Mouse (Mus musculus) retina, postnatal 1 day (tissue): ENCODE measurements around the gene Adora2b.
"Not testable (repeated sequence)": the region's sequence is repeated elsewhere in the genome, so short reads cannot be mapped to it uniquely, and the experiment has no call there.

ENCODE experiments used
- DNase-seq: peaks from one replicate; pipeline ENCODE4 v3.0.0-alpha.2; 2012

Gene Adora2b

GRCm38 (mm10) chr11:62265642-62266041 lies 16.9 kb downstream of the Adora2b start:
- no peak for DNase-seq

DNA sequence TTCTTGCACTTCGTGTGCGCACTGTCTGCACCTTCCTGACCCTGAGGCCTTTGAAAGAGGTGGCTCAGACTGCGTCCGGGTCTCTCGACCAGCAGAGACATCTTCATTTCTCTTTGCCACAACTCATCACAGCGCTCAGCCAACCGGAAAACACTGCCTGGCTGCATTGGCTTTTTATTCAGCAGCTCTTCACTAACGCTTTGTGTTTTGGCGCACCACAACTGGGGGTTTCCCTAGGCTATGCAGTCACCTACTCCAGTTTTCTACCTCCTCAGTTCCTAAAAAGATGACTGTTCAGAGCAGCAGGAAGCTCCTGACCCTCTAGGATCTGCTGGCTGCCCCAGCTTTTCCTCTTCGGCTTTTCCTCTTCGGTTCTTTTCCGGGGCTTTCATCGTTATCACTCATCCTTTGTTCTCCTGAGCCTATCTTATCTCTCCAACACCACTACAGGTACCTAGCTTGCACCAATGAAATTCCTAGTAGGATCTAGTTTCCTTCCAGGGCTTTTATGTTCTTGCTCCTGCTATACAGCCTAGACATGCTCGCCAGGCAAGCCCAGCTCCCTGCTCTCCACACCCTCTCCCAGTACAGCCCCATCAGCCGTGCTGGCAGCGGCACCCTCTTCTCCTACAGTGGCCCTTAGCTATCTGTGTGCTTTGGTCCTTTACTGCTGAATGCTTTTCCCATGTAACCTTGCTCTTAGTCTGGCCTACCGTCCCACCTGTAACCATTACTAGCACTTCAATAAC lies 17.9 kb downstream of the Adora2b start:
- DNase-seq = peak; percentile 57

DNA sequence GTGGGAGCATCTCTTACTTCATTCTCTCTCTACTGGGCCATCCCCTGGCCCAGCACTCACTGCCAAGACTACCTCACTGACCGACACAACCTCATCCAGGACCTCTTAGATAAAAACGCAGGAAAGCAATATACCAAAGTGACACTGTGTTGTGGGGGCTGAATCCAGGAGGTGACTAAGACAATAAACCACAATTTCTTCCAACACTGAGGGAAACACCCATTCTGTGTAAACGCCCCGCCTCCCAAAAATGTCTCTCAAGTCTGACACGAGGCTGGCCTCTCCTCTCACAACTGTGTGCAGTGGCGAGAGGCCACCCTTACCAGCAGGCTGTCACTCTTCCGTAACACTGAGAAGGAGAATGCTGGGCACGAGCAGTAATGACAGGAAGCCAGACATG lies 19.6 kb downstream of the Adora2b start:
- DNase-seq = no peak

GRCm38 (mm10) chr11:62269097-62269496 lies 20.3 kb downstream of the Adora2b start:
- peak; percentile 21 for DNase-seq

DNA sequence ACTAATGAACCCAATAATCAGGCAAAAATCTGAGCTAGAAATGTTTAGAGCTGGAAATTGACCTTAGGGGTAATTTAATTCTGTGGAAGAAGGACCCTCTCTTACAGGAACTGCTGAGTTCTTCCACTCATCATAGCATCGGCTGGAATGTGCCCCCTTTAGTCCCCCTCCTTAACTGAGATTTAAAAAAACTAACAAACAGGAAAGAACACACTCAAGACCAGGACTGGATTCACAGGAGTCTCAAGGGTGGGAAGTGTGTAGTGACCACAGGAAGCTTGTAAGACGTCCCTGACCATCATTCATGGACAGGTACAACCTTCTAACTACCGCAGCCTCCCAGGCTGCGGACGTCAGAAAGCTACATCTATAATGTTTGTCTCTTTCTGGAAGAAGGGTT lies 22.1 kb downstream of the Adora2b start:
- no peak for DNase-seq

- DNase-seq = no peak
Observed at GRCm38 (mm10) chr11:62277086-62277485, 28.3 kb downstream of the Adora2b start.

DNA sequence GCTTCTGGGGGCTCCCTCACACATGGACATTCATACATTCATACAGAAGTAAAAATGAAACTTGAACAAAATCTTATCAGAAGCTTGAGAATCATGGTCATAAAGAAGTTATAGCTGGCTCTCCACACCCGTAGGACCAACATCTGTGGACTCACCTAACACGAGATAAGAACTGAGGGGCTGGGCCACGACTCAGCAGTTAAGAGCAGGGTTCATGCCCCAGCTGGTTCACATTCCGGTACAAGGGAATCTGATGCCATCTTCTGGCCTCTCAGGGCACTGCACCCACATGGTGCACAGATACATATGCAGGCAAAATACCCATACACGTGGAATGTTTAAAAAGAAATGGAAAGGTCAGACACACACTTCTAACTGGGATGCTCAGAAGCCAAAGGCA lies 29.2 kb downstream of the Adora2b start:
- DNase-seq = peak; percentile 73

- DNase-seq = peak; percentile 95
Observed at GRCm38 (mm10) chr11:62280675-62281600, 32.2 kb downstream of the Adora2b start, which contains the start of the genes Zswim7 and Ttc19. Zswim7 (minus strand) TSS chr11:62281375. Ttc19 (plus strand) TSS chr11:62281473.

- DNase-seq = peak; percentile 69
Observed at GRCm38 (mm10) chr11:62281601-62281997, 32.8 kb downstream of the Adora2b start.

DNA sequence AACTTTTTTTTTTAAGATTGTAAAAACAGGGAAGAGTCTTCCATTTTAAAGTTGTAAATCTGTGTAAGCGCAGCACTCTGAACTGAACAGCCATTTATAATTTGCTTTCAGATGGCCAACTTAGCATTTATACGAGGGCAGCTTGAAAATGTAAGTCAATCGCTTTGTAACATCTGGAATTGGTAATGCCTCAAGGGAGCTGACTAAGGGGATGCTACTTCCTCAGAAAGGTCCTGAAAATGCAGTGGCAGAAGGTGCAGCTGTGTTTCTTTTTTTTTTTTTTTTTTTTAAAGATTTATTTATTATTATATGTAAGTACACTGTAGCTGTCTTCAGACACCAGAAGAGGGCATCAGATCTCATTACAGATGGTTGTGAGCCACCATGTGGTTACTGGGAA lies 35.2 kb downstream of the Adora2b start:
- DNase-seq = not testable (repeated sequence)

DNA sequence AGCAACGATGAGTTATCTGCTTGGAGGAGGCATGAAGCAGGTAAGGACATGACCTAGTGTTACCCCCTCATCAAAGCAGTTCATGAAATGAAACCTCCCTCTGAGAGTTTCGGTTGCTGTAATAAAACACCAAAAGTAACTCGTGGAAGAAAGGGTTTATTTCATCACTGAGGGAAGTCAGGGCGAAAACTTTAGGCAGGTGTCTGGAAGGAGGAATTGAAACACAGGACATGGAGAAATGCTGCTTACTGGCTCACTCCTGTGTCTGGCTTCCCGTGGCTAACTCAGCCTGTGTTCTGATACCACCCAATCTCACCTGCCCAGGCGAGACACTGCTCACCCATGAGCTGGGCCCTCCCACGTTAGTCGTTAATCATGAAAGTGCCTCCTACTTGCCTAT lies 36.2 kb downstream of the Adora2b start:
- no peak for DNase-seq

- DNase-seq = no peak
Observed at GRCm38 (mm10) chr11:62287700-62288099, 38.9 kb downstream of the Adora2b start.

DNA sequence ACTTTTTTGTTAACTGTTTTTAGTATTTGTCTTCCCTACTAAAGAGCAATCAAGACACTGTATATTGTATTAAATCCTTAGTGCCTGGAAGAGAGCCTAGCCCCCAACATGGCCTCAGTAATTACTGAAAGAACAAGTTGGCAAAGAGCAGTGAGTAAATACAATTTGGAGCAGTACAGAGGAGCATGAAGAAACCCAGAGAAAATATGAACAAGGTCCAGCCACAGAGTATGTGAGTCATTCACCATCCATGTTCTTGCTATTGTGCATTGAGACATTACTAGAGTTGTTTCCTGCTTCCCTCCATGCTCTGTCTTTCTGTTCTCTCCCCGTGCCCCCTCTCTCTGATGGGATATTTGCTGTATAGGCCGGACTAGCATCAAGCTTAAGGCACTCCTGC lies 45.3 kb downstream of the Adora2b start:
- DNase-seq = no peak

DNA sequence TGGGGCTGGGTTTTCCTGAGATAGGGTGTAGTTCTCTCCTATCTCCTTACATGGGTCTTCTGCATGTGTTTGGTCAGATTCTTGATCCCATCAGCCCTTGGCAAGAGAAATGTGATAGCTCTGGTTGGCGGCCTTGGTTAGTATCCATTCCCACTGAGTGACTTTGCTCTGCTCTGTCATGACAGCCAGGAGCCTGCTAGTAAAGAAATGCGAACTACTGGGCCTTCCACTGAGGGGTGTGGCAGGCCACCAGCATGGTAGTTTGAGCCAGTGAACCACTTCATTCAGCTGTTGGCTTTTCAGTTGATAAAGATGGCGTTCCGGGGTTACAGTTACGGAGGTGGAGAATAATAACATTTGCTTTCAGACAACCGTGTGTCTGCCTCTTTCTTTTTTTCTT lies 50.1 kb downstream of the Adora2b start:
- DNase-seq = no peak

DNA sequence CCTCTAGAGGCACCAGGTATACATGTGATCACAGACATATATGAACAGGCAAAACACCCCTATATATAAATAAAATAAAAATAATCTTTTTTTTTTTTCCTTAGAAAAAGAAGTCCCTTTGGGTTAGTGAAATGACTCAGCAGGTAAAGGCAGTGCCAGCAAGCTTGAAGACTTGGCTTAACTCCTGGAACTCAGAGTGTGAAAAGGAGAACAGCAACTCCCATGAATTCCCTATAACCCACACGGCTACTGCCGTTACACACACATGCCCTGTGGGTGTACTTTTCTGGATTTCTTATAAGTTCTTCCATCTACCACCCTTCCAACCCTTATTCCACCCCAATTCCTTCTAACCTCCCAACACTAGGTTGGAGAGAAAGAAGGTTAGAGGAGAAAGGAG lies 57.1 kb downstream of the Adora2b start:
- DNase-seq = no peak

DNA sequence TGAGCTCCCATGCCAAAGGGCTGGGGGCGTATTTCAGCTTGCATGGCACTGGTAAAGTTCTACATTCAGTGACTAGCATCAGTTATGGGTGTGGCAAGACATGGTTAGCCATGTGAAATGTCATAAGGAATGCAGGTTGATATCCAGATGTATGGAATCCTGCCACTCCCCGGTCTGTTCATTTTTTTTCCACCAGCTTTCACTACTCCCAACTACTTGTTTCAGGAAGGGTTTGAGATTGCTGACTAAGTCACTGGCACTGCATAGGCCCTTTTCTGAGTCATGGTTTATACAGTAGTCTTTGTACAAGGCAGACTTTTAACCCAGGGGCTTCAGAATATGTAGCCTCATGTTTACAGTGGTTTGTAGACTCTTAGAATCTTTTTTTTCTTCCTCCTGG lies 60.5 kb downstream of the Adora2b start:
- no peak for DNase-seq

- no peak for DNase-seq
Observed at GRCm38 (mm10) chr11:62314984-62315383, 66.2 kb downstream of the Adora2b start.
